Mouse (Mus musculus): ENCODE results near the gene Lims1.

GRCm38 (mm10) chr10:58333414-58333813 lies 10.1 kb downstream of the Lims1 start:
- TF ChIP-seq CTCF (IDR thresholded peaks at IDR 0.05; ENCODE audit: low read depth), result no peak
- no peak for TF ChIP-seq EP300 (optimal IDR thresholded peaks at IDR 0.05)

Data from stomach, postnatal 0 days (tissue).